Mouse (Mus musculus) brain, embryonic 14.5 days (tissue): ENCODE measurements around the gene Gm45799.

Experiments used
- CTCF ChIP-seq: fragments of 200-500 bp; IDR thresholded peaks from 2 replicates; pipeline ENCODE4 v1.5.1; 2012; ENCODE audit warnings: inconsistent platforms, mild to moderate bottlenecking, moderate library complexity, borderline replicate concordance; ENCODE audit not compliant: insufficient read depth, insufficient read length; ENCODE audit errors: extremely low read depth
- POLR2A ChIP-seq: fragments of 200-500 bp; IDR thresholded peaks from 2 replicates; pipeline ENCODE4 v1.6.1; 2012; ENCODE audit warnings: mild to moderate bottlenecking, inconsistent platforms, borderline replicate concordance; ENCODE audit not compliant: poor library complexity, insufficient read depth, insufficient read length, severe bottlenecking; ENCODE audit errors: extremely low read depth

GRCm38 (mm10) chr7:105619701-105620100, 20.7 kb upstream of the Gm45799 start:
- TF ChIP-seq CTCF (no peak), POLR2A (no peak)
